Mouse (Mus musculus) lung, adult 2 months (tissue): ENCODE results near the gene Dph5. TPM values are rescaled to one million over a fixed set of nuclear protein-coding genes. Genes with fewer than 3 reads are reported as not detected.
A peak's percentile ranks its signal among the peaks of the same experiment; 100 is the strongest.
"Not testable (repeated sequence)": the region's sequence is repeated elsewhere in the genome, so short reads cannot be mapped to it uniquely, and the experiment has no call there.

Experiments used
- DNase-seq: peaks from one replicate; pipeline ENCODE4 v3.0.0; 2022
- H3K4me1 ChIP-seq: fragments of 200-500 bp; 2 replicates; pipeline ENCODE4 v1.6.1; 2011; ENCODE audit warnings: low read length; ENCODE audit not compliant: control insufficient read depth, insufficient read depth
- H3K4me3 ChIP-seq: fragments of 200-500 bp; replicated peaks from 2 replicates; pipeline ENCODE3; 2011; ENCODE audit warnings: low read depth, mild to moderate bottlenecking, control low read depth, low read length; ENCODE audit errors: extremely low read depth
- CTCF ChIP-seq: fragments of 200-500 bp; IDR thresholded peaks from 2 replicates; pipeline ENCODE4 v1.5.1; 2011; ENCODE audit warnings: mild to moderate bottlenecking, low read length, control low read depth; ENCODE audit not compliant: insufficient read depth
- POLR2A ChIP-seq: fragments of 200-500 bp; IDR thresholded peaks from 2 replicates; pipeline ENCODE4 v1.6.1; 2011; ENCODE audit warnings: low read depth, mild to moderate bottlenecking, control low read depth, low read length, borderline replicate concordance; ENCODE audit errors: extremely low read depth
- WGBS: fragments of 180-500 bp; shearing (Covaris S2); methylation state at CpG from one replicate; pipeline ENCODE4 v1.1.7; 2018; 5-methylcytosine and 5-hydroxymethylcytosine counted together
- polyA plus RNA-seq: library from polyadenylated mRNA; depleted of rRNA; stranded (reverse); fragments of >200 nt; gene quantifications from 2 replicates; pipeline ENCODE4 v1.2.3, GENCODE M21; 2012

The Dph5 gene
- polyA plus RNA-seq, 1 experiment, result 4.4 TPM

GRCm38 (mm10) chr3:115888310-115889106, 871 bp downstream of the Dph5 start:
- TF ChIP-seq POLR2A (no peak), CTCF (no peak)
- H3K4me1 ChIP-seq, result peaks cover 5% of the 10 kb centered on the region
- no peak for DNase-seq
- 2% methylated on average over 21 of the region's 21 CpGs for WGBS
- peak overlapping the region; percentile 95 for H3K4me3 ChIP-seq

DNA sequence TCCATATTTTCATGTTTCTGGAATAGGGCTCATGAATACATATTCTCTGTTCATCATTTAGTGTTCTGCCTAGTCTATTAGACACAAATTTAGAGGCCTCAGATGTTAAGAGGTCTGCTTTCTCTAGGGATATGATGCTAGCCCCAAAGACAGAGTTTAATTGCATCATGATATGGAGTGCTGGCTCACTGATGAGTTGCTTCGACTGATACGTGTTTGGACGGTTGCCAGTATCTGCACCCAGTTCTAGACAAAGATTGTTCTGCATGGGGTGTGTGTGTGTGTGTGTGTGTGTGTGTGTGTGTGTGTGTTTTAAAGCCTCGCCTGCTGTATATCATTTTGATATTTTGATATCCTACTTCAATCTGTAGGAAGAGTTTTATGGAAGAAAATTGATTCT, 4.7 kb downstream of the Dph5 start:
- DNase-seq, result no peak
- TF ChIP-seq POLR2A (no peak), CTCF (no peak)
- Histone ChIP-seq H3K4me1 (peaks cover 5% of the 10 kb centered on the region), H3K4me3 (no peak overlapping the region)
- WGBS, result 75% methylated on average over 4 of the region's 4 CpGs

DNA sequence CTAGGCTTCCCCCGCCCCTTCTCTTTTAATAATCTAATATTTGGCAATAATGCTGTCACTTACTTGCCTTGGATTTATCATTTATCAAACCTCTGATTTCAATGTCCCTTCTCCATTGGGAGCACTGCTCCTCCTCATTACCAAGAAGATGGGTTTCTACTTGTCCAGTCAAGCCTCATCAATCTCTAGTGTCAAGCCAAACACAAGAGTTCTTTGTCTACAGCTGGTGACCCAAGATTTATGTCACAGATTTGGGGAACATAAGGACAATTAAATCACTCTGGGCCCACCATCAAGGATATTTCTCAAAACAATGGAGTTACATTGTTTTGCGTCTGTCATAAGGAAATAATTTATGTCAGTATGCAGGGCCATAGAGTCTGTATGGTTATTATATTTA, 5.5 kb downstream of the Dph5 start:
- H3K4me1 ChIP-seq, result peaks cover 5% of the 10 kb centered on the region
- DNase-seq, result no peak
- WGBS, result 92% methylated on average over 2 of the region's 2 CpGs
- TF ChIP-seq CTCF, result no peak
- no peak for TF ChIP-seq POLR2A
- H3K4me3 ChIP-seq, result no peak overlapping the region

GRCm38 (mm10) chr3:115898354-115898948, 10.8 kb downstream of the Dph5 start:
- no peak for DNase-seq
- Histone ChIP-seq H3K4me1 (no peaks in the 10 kb centered on the region), H3K4me3 (no peak overlapping the region)
- TF ChIP-seq CTCF (no peak), POLR2A (no peak)
- 85% methylated on average over 3 of the region's 3 CpGs for WGBS

DNA sequence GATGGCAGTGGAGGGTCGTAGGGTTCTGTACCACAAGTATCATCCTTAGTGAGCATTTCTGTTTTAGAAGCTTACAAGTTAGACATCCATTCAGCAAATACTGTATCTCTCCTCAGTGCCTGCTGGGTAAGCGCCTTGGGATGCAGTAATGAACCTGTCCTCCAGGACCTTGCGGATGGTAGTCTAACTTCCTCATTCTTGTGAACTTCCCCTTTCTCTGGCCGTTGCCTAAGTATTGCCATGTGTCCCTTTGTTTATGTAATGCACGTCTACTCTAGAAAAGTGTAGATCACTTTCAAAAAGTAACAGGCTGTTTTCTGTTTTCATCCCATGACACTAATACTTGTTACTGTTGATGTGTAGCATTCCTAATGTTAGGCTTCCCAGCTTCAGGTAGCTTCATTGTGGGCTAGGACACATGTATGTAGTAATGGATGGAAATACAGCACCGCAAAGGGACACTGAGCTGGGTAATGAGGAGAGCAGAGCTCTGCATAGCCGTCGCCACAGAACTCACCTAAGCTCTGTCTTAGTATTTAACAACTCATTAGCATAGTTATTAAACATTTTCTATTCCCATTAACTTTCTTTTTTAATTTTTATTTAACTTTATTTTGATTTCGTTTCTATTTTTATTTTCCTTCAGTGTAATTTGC, 14.8 kb downstream of the Dph5 start:
- TF ChIP-seq POLR2A (no peak), CTCF (no peak)

DNA sequence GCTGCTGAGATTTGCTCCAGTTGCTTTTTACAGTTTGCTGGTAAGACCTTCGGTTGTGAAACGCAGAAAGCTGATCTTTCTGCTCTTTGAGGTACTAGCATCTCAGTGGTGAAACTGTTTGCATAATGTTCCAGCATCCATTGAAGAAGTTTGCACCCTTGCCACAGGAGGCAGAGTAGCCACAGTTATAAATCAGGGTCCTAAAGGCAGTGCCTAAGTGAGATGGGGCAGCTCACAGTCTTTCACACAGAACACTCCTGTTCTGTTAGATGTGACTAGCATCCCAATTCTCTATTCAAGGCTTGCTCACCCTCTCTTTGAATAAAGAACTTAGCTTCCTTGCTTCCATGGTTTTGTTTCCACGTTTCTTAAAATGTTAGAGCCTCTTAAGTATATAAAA, 17.4 kb downstream of the Dph5 start:
- 89% methylated on average over 3 of the region's 3 CpGs for WGBS

More for the DNA sequence above, 14.8 kb downstream of the Dph5 start:
- DNase-seq, result no peak
- no peak overlapping the region for H3K4me3 ChIP-seq
- no peaks in the 10 kb centered on the region for H3K4me1 ChIP-seq
- 81% methylated on average over 9 of the region's 9 CpGs for WGBS

GRCm38 (mm10) chr3:115905567-115905966, 17.9 kb downstream of the Dph5 start:
- DNase-seq, result no peak
- 86% methylated on average over 4 of the region's 4 CpGs for WGBS
- H3K4me1 ChIP-seq, result no peaks in the 10 kb centered on the region
- H3K4me3 ChIP-seq, result no peak overlapping the region
- TF ChIP-seq POLR2A (no peak), CTCF (no peak)

More for the DNA sequence above, 17.4 kb downstream of the Dph5 start:
- no peak for DNase-seq
- TF ChIP-seq POLR2A (no peak), CTCF (no peak)
- H3K4me1 ChIP-seq, result no peaks in the 10 kb centered on the region
- H3K4me3 ChIP-seq, result no peak overlapping the region

DNA sequence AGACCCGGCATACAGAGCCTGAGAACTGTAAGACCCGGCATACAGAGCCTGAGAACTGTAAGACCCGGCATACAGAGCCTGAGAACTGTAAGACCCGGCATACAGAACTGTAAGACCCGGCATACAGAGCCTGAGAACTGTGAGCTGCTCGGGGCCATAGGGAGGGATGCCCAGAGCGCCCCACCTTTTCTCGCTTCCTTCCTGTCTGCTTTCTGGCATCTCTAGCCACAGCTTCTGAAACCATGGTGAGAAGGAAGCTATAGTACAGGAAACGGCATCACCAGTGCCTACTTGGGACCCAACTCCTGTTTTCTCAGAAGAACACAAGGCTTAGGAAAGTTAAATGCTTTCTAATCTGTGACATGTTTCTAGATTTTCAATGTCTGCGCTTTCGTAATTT, 19.8 kb downstream of the Dph5 start:
- not testable (repeated sequence) for DNase-seq

GRCm38 (mm10) chr3:115924401-115925190, 37.0 kb downstream of the Dph5 start:
- DNase-seq, result no peak
- no peaks in the 10 kb centered on the region; the same call in 1 of the 2 replicates for H3K4me1 ChIP-seq
- TF ChIP-seq CTCF (no peak), POLR2A (no peak)
- 53% methylated on average over 4 of the region's 4 CpGs for whole genome bisulfite sequencing
- no peak overlapping the region for H3K4me3 ChIP-seq

More for the DNA sequence above, 19.8 kb downstream of the Dph5 start:
- 89% methylated on average over 11 of the region's 11 CpGs for WGBS
- H3K4me1 ChIP-seq, H3K4me3 ChIP-seq: not testable (repeated sequence)
